Mouse (Mus musculus): ENCODE measurements around the gene Ski. TPM values are rescaled to one million over a fixed set of nuclear protein-coding genes. Genes with fewer than 3 reads are reported as not detected.
A peak's percentile ranks its signal among the peaks of the same experiment; 100 is the strongest.

Gene Ski
- polyA plus RNA-seq, 1 experiment from 2014 or later = 17.8 TPM

GRCm38 (mm10) chr4:155134686-155135172 is 87.7 kb downstream of the Ski start:
- peak overlapping the region; percentile 77; the same call in 1 of the 2 replicates for H3K27ac ChIP-seq (replicated peaks; ENCODE audit: low read depth, low read length)
- no peak for DNase-seq (ENCODE audit: low spot score)
- H3K9ac ChIP-seq (ENCODE audit: low read length) = no peak overlapping the region
- H3K36me3 ChIP-seq (ENCODE audit: control insufficient read depth, insufficient read depth, low read length) = no peaks in the 10 kb centered on the region
- 82% methylated on average over 7 of the region's 7 CpGs for WGBS
- H3K4me3 ChIP-seq (ENCODE audit: low read depth, low read length) = no peak overlapping the region
- ATAC-seq (ENCODE audit: insufficient number of reproducible peaks, low FRiP score, low TSS enrichment, low read depth) = no peak
- no peaks in the 10 kb centered on the region for H3K27me3 ChIP-seq (ENCODE audit: control insufficient read depth, insufficient read depth, low read length)
- H3K9me3 ChIP-seq (ENCODE audit: control insufficient read depth, low read length) = no peaks in the 10 kb centered on the region
- H3K4me1 ChIP-seq (ENCODE audit: control insufficient read depth, insufficient read depth, low read length) = peaks cover 42% of the 10 kb centered on the region
- H3K4me2 ChIP-seq (ENCODE audit: low read depth, severe bottlenecking) = no peak overlapping the region

GRCm38 (mm10) chr4:155133658-155134417 is 88.6 kb downstream of the Ski start:
- no peaks in the 10 kb centered on the region for H3K9me3 ChIP-seq (ENCODE audit: control insufficient read depth, low read length)
- DNase-seq (ENCODE audit: low spot score) (peak; percentile 72), ATAC-seq (ENCODE audit: insufficient number of reproducible peaks, low FRiP score, low TSS enrichment, low read depth) (peak; percentile 44; the same call in 1 of the 2 replicates)
- no peak overlapping the region for H3K4me3 ChIP-seq (ENCODE audit: low read depth, low read length)
- peak overlapping the region; percentile 77 for H3K27ac ChIP-seq (replicated peaks; ENCODE audit: low read depth, low read length)
- no peaks in the 10 kb centered on the region for H3K36me3 ChIP-seq (ENCODE audit: control insufficient read depth, insufficient read depth, low read length)
- H3K4me2 ChIP-seq (ENCODE audit: low read depth, severe bottlenecking) = no peak overlapping the region
- no peaks in the 10 kb centered on the region for H3K27me3 ChIP-seq (ENCODE audit: control insufficient read depth, insufficient read depth, low read length)
- WGBS = 15% methylated on average over 20 of the region's 20 CpGs
- H3K4me1 ChIP-seq (ENCODE audit: control insufficient read depth, insufficient read depth, low read length) = peaks cover 42% of the 10 kb centered on the region
- H3K9ac ChIP-seq (ENCODE audit: low read length) = no peak overlapping the region

GRCm38 (mm10) chr4:155133188-155133587 is 89.2 kb downstream of the Ski start:
- Histone ChIP-seq H3K27me3 (ENCODE audit: control insufficient read depth, insufficient read depth, low read length) (no peaks in the 10 kb centered on the region), H3K9ac (ENCODE audit: low read length) (no peak overlapping the region), H3K4me1 (ENCODE audit: control insufficient read depth, insufficient read depth, low read length) (peaks cover 42% of the 10 kb centered on the region), H3K4me3 (ENCODE audit: low read depth, low read length) (no peak overlapping the region), H3K36me3 (ENCODE audit: control insufficient read depth, insufficient read depth, low read length) (no peaks in the 10 kb centered on the region), H3K4me2 (ENCODE audit: low read depth, severe bottlenecking) (no peak overlapping the region), H3K9me3 (ENCODE audit: control insufficient read depth, low read length) (no peaks in the 10 kb centered on the region), H3K27ac (replicated peaks; ENCODE audit: low read depth, low read length) (peak overlapping the region; percentile 77)
- no peak for DNase-seq (ENCODE audit: low spot score)
- ATAC-seq (ENCODE audit: insufficient number of reproducible peaks, low FRiP score, low TSS enrichment, low read depth) = no peak
- 75% methylated on average over 3 of the region's 3 CpGs for WGBS

- ATAC-seq (ENCODE audit: insufficient number of reproducible peaks, low FRiP score, low TSS enrichment, low read depth) (no peak), DNase-seq (ENCODE audit: low spot score) (no peak)
- 74% methylated on average over 7 of the region's 7 CpGs for WGBS
- no peak overlapping the region for H3K4me3 ChIP-seq (ENCODE audit: low read depth, low read length)
- H3K4me1 ChIP-seq (ENCODE audit: control insufficient read depth, insufficient read depth, low read length) = peaks cover 33% of the 10 kb centered on the region
- H3K4me2 ChIP-seq (ENCODE audit: low read depth, severe bottlenecking) = no peak overlapping the region
- no peaks in the 10 kb centered on the region for H3K36me3 ChIP-seq (ENCODE audit: control insufficient read depth, insufficient read depth, low read length)
- no peaks in the 10 kb centered on the region for H3K27me3 ChIP-seq (ENCODE audit: control insufficient read depth, insufficient read depth, low read length)
- H3K9ac ChIP-seq (ENCODE audit: low read length) = no peak overlapping the region
- no peaks in the 10 kb centered on the region for H3K9me3 ChIP-seq (ENCODE audit: control insufficient read depth, low read length)
- no peak overlapping the region for H3K27ac ChIP-seq (replicated peaks; ENCODE audit: low read depth, low read length)
Observed at GRCm38 (mm10) chr4:155130616-155131015, 91.8 kb downstream of the Ski start.

GRCm38 (mm10) chr4:155129996-155130395 is 92.4 kb downstream of the Ski start:
- no peak overlapping the region for H3K4me3 ChIP-seq (ENCODE audit: low read depth, low read length)
- no peaks in the 10 kb centered on the region for H3K36me3 ChIP-seq (ENCODE audit: control insufficient read depth, insufficient read depth, low read length)
- no peaks in the 10 kb centered on the region for H3K9me3 ChIP-seq (ENCODE audit: control insufficient read depth, low read length)
- H3K9ac ChIP-seq (ENCODE audit: low read length) = no peak overlapping the region
- no peak overlapping the region for H3K27ac ChIP-seq (replicated peaks; ENCODE audit: low read depth, low read length)
- H3K4me1 ChIP-seq (ENCODE audit: control insufficient read depth, insufficient read depth, low read length) = peaks cover 27% of the 10 kb centered on the region
- H3K4me2 ChIP-seq (ENCODE audit: low read depth, severe bottlenecking) = no peak overlapping the region
- ATAC-seq (ENCODE audit: insufficient number of reproducible peaks, low FRiP score, low TSS enrichment, low read depth) = no peak
- 83% methylated on average over 14 of the region's 14 CpGs for WGBS
- no peak for DNase-seq (ENCODE audit: low spot score)
- no peaks in the 10 kb centered on the region for H3K27me3 ChIP-seq (ENCODE audit: control insufficient read depth, insufficient read depth, low read length)

GRCm38 (mm10) chr4:155129132-155129917 is 93.1 kb downstream of the Ski start:
- H3K4me1 ChIP-seq (ENCODE audit: control insufficient read depth, insufficient read depth, low read length) = peaks cover 21% of the 10 kb centered on the region
- no peak for ATAC-seq (ENCODE audit: insufficient number of reproducible peaks, low FRiP score, low TSS enrichment, low read depth)

GRCm38 (mm10) chr4:155128411-155128810 is 94.0 kb downstream of the Ski start:
- Histone ChIP-seq H3K4me1 (ENCODE audit: control insufficient read depth, insufficient read depth, low read length) (peaks cover 17% of the 10 kb centered on the region), H3K4me3 (ENCODE audit: low read depth, low read length) (no peak overlapping the region), H3K36me3 (ENCODE audit: control insufficient read depth, insufficient read depth, low read length) (no peaks in the 10 kb centered on the region), H3K9ac (ENCODE audit: low read length) (no peak overlapping the region), H3K4me2 (ENCODE audit: low read depth, severe bottlenecking) (no peak overlapping the region), H3K27ac (replicated peaks; ENCODE audit: low read depth, low read length) (no peak overlapping the region), H3K27me3 (ENCODE audit: control insufficient read depth, insufficient read depth, low read length) (no peaks in the 10 kb centered on the region), H3K9me3 (ENCODE audit: control insufficient read depth, low read length) (no peaks in the 10 kb centered on the region)
- 89% methylated on average over 15 of the region's 15 CpGs for WGBS
- DNase-seq (ENCODE audit: low spot score) (no peak), ATAC-seq (ENCODE audit: insufficient number of reproducible peaks, low FRiP score, low TSS enrichment, low read depth) (no peak)

More at GRCm38 (mm10) chr4:155129132-155129917, 93.1 kb downstream of the Ski start:
- Histone ChIP-seq H3K4me2 (ENCODE audit: low read depth, severe bottlenecking) (no peak overlapping the region), H3K27ac (replicated peaks; ENCODE audit: low read depth, low read length) (no peak overlapping the region), H3K27me3 (ENCODE audit: control insufficient read depth, insufficient read depth, low read length) (no peaks in the 10 kb centered on the region), H3K36me3 (ENCODE audit: control insufficient read depth, insufficient read depth, low read length) (no peaks in the 10 kb centered on the region), H3K9me3 (ENCODE audit: control insufficient read depth, low read length) (no peaks in the 10 kb centered on the region), H3K9ac (ENCODE audit: low read length) (no peak overlapping the region), H3K4me3 (ENCODE audit: low read depth, low read length) (no peak overlapping the region)
- WGBS = 92% methylated on average over 10 of the region's 10 CpGs
- DNase-seq (ENCODE audit: low spot score) = no peak

GRCm38 (mm10) chr4:155126602-155127372 is 95.6 kb downstream of the Ski start:
- Histone ChIP-seq H3K4me2 (ENCODE audit: low read depth, severe bottlenecking) (no peak overlapping the region), H3K27me3 (ENCODE audit: control insufficient read depth, insufficient read depth, low read length) (no peaks in the 10 kb centered on the region), H3K27ac (replicated peaks; ENCODE audit: low read depth, low read length) (no peak overlapping the region), H3K9ac (ENCODE audit: low read length) (no peak overlapping the region), H3K9me3 (ENCODE audit: control insufficient read depth, low read length) (no peaks in the 10 kb centered on the region), H3K4me1 (ENCODE audit: control insufficient read depth, insufficient read depth, low read length) (peaks cover 23% of the 10 kb centered on the region), H3K4me3 (ENCODE audit: low read depth, low read length) (no peak overlapping the region; the same call in 1 of the 2 replicates), H3K36me3 (ENCODE audit: control insufficient read depth, insufficient read depth, low read length) (no peaks in the 10 kb centered on the region)
- WGBS = 74% methylated on average over 7 of the region's 7 CpGs
- no peak for DNase-seq (ENCODE audit: low spot score)
- no peak for ATAC-seq (ENCODE audit: insufficient number of reproducible peaks, low FRiP score, low TSS enrichment, low read depth)

Data from limb, embryonic 11.5 days (tissue).